Mouse (Mus musculus): ENCODE results near the gene Syt13. TPM values are rescaled to one million over a fixed set of nuclear protein-coding genes. Genes with fewer than 3 reads are reported as not detected.

Gene Syt13
- polyA plus RNA-seq, 1 experiment from 2014 or later, result 112 TPM

GRCm38 (mm10) chr2:92991976-92992375 is 77.1 kb downstream of the Syt13 start:
- no peak overlapping the region for H3K9ac ChIP-seq (ENCODE audit: low read depth, low read length)
- ATAC-seq, result no peak
- H3K4me1 ChIP-seq (ENCODE audit: control insufficient read depth, insufficient read depth, low read length), result peaks cover 8% of the 10 kb centered on the region
- no peak overlapping the region for H3K27ac ChIP-seq (ENCODE audit: low read length)
- H3K27me3 ChIP-seq (ENCODE audit: control insufficient read depth, insufficient read depth, low read depth, low read length), result no peaks in the 10 kb centered on the region
- no peak overlapping the region for H3K4me3 ChIP-seq (ENCODE audit: low read depth, low read length)
- peaks cover 5% of the 10 kb centered on the region; the same call in 1 of the 2 replicates for H3K36me3 ChIP-seq (ENCODE audit: control insufficient read depth, insufficient read depth, low read length)
- H3K4me2 ChIP-seq (ENCODE audit: low read length), result no peak overlapping the region
- WGBS, result 95% methylated on average over 5 of the region's 5 CpGs
- H3K9me3 ChIP-seq (replicated peaks; ENCODE audit: control insufficient read depth, low read length, poor library complexity, severe bottlenecking), result no peaks in the 10 kb centered on the region

DNA sequence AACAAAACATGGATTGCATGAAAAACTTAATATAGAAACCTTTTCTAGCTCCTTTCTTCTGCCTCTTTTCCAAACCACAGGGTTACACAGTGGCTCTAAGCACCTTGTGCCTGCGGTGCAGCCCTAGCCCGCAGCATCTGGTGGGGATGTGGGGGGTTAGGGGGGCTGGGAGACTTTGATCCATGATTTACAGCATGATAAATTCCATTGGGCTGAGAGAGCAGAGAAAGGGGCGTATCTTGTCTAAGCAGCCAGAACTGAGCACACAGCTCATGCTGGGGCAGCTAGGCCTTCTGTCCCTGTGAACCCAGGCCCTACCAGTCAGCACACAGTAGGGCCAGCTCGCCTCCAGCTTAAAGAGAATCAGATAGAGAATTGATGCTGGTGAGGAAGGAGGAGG is 90.1 kb downstream of the Syt13 start:
- H3K27ac ChIP-seq (ENCODE audit: low read length), result no peak overlapping the region
- H3K27me3 ChIP-seq (ENCODE audit: control insufficient read depth, insufficient read depth, low read depth, low read length), result no peaks in the 10 kb centered on the region
- no peak for ATAC-seq
- H3K4me2 ChIP-seq (ENCODE audit: low read length), result no peak overlapping the region
- H3K4me1 ChIP-seq (ENCODE audit: control insufficient read depth, insufficient read depth, low read length), result no peaks in the 10 kb centered on the region
- no peak overlapping the region for H3K9ac ChIP-seq (ENCODE audit: low read depth, low read length)
- H3K9me3 ChIP-seq (replicated peaks; ENCODE audit: control insufficient read depth, low read length, poor library complexity, severe bottlenecking), result no peaks in the 10 kb centered on the region
- no peak overlapping the region for H3K4me3 ChIP-seq (ENCODE audit: low read depth, low read length)
- H3K36me3 ChIP-seq (ENCODE audit: control insufficient read depth, insufficient read depth, low read length), result 0 out of 2 replicates have a peak, but pooled peaks cover 2% of the 10 kb centered on the region
- 69% methylated on average over 4 of the region's 4 CpGs for WGBS

Other genes with a start within 250 kb of the Syt13 start
- gene Prdm11, start 131.1 kb downstream of the Syt13 start, polyA plus RNA-seq (2015; fragmentation: Nextera tagmentation; extraction: Ambion mirVana), result 2.1 and 2.6 TPM in 2 replicates